Mouse (Mus musculus) stomach, embryonic 14.5 days (tissue): ENCODE measurements around the gene Kmt2d. TPM values are rescaled to one million over a fixed set of nuclear protein-coding genes. Genes with fewer than 3 reads are reported as not detected.

ENCODE experiments used
- ATAC-seq: fragments of 200-750 bp; cut with Nextera tagmentation; 2 replicates; pipeline ENCODE4 v1.8.0; 2017; ENCODE audit warnings: low read depth, moderate TSS enrichment; ENCODE audit not compliant: insufficient number of reproducible peaks, insufficient read depth, low FRiP score
- H3K27ac ChIP-seq: fragments of 300-500 bp; sonication (generic); 2 replicates; pipeline ENCODE4 v1.5.1; 2014; ENCODE audit warnings: mild to moderate bottlenecking, low read length, moderate library complexity, mixed read lengths
- H3K27me3 ChIP-seq: fragments of 300-500 bp; sonication (generic); 2 replicates; pipeline ENCODE4 v1.6.1; 2014; ENCODE audit warnings: low read length, control low read depth, mixed read lengths; ENCODE audit not compliant: control insufficient read depth, insufficient read depth
- H3K36me3 ChIP-seq: fragments of 300-500 bp; sonication (generic); 2 replicates; pipeline ENCODE4 v1.6.1; 2014; ENCODE audit warnings: mild to moderate bottlenecking, control low read depth, low read length, moderate library complexity, mixed read lengths; ENCODE audit not compliant: control insufficient read depth, insufficient read depth
- H3K4me1 ChIP-seq: fragments of 300-500 bp; sonication (generic); 2 replicates; pipeline ENCODE4 v1.6.1; 2014; ENCODE audit warnings: low read length, control low read depth, mixed read lengths; ENCODE audit not compliant: control insufficient read depth, insufficient read depth
- H3K4me2 ChIP-seq: fragments of 300-500 bp; sonication (generic); replicated peaks from 2 replicates; pipeline ENCODE4 v1.6.1; 2014; ENCODE audit warnings: low read depth, low read length, control low read depth
- H3K4me3 ChIP-seq: fragments of 300-500 bp; sonication (generic); 2 replicates; pipeline ENCODE4 v1.5.1; 2014; ENCODE audit warnings: low read depth, low read length, control low read depth
- H3K9ac ChIP-seq: fragments of 300-500 bp; sonication (generic); replicated peaks from 2 replicates; pipeline ENCODE4 v1.6.1; 2014; ENCODE audit warnings: low read depth, mild to moderate bottlenecking, control low read depth, low read length, moderate library complexity, mixed read lengths
- H3K9me3 ChIP-seq: fragments of 300-500 bp; sonication (generic); 2 replicates; pipeline ENCODE4 v1.6.1; 2016; ENCODE audit warnings: low read depth, low read length, control low read depth; ENCODE audit not compliant: control insufficient read depth
- WGBS: fragments of 180-500 bp; shearing (Covaris S2); extraction: QIAGEN DNeasy Blood & Tissue Kit; methylation state at CpG from one replicate; pipeline ENCODE4 v1.1.7; 2014; 5-methylcytosine and 5-hydroxymethylcytosine counted together
- polyA plus RNA-seq: library from polyadenylated mRNA; unstranded; fragments of >200 nt; fragmentation: Nextera tagmentation; extraction: Ambion mirVana; gene quantifications from 2 replicates; pipeline ENCODE4 v1.2.1, GENCODE M21; 2014

Gene Kmt2d
- polyA plus RNA-seq, 1 experiment from 2014 or later = 21.4 TPM

GRCm38 (mm10) chr15:98796803-98797595 is 74.0 kb downstream of the Kmt2d start:
- H3K9me3 ChIP-seq = no peaks in the 10 kb centered on the region
- WGBS = 5% methylated on average over 13 of the region's 13 CpGs
- peaks cover 70% of the 10 kb centered on the region for H3K27me3 ChIP-seq

DNA sequence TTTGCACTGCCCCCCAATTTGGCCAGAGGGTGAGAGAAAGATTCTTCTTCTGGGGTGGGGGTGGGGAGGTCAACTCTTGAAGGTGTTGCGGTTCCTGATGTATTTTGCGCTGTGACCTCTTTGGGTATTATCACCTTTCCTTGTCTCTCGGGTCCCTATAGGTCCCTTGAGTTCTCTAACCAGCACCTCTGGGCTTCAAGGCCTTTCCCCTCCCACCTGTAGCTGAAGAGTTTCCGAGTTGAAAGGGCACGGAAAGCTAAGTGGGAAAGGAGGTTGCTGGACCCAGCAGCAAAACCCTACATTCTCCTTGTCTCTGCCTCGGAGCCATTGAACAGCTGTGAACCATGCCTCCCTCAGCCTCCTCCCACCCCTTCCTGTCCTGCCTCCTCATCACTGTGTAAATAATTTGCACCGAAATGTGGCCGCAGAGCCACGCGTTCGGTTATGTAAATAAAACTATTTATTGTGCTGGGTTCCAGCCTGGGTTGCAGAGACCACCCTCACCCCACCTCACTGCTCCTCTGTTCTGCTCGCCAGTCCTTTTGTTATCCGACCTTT is 77.8 kb downstream of the Kmt2d start:
- Histone ChIP-seq H3K4me3 (peak overlapping the region; percentile 17; the same call in 1 of the 2 replicates), H3K36me3 (no peaks in the 10 kb centered on the region), H3K27me3 (peaks cover 88% of the 10 kb centered on the region), H3K27ac (no peak overlapping the region), H3K9ac (no peak overlapping the region), H3K4me2 (no peak overlapping the region), H3K4me1 (peaks cover 14% of the 10 kb centered on the region; the same call in 1 of the 2 replicates), H3K9me3 (no peaks in the 10 kb centered on the region)
- ATAC-seq = no peak
- WGBS = 2% methylated on average over 13 of the region's 13 CpGs

More at GRCm38 (mm10) chr15:98796803-98797595, 74.0 kb downstream of the Kmt2d start:
- no peak overlapping the region for H3K9ac ChIP-seq
- H3K36me3 ChIP-seq = no peaks in the 10 kb centered on the region
- peak; percentile 43; the same call in 1 of the 2 replicates for ATAC-seq
- no peak overlapping the region for H3K4me2 ChIP-seq
- H3K4me3 ChIP-seq = no peak overlapping the region
- H3K27ac ChIP-seq = no peak overlapping the region
- H3K4me1 ChIP-seq = peaks cover 12% of the 10 kb centered on the region; the same call in 1 of the 2 replicates

DNA sequence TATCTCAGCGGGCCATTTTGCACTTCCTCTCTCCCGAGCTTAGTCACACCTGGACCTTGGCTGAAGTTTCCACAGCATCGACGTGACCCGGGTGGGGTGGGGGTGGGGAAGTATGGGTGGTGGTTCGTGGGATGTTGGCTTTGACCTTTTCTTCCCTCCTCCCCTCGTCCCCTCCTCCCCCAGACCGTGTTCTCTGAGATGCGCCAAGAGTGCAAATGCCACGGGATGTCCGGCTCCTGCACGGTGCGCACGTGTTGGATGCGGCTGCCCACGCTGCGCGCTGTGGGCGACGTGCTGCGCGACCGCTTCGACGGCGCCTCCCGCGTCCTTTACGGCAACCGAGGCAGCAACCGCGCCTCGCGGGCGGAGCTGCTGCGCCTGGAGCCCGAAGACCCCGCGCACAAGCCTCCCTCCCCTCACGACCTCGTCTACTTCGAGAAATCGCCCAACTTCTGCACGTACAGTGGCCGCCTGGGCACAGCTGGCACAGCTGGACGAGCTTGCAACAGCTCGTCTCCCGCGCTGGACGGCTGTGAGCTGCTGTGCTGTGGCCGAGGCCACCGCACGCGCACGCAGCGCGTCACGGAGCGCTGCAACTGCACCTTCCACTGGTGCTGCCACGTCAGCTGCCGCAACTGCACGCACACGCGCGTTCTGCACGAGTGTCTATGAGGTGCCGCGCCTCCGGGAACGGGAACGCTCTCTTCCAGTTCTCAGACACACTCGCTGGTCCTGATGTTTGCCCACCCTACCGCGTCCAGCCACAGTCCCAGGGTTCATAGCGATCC is 78.6 kb downstream of the Kmt2d start:
- H3K4me3 ChIP-seq = peak overlapping the region; percentile 17; the same call in 1 of the 2 replicates
- H3K27ac ChIP-seq = no peak overlapping the region
- under 1% methylated on average over 75 of the region's 75 CpGs for WGBS
- peaks cover 86% of the 10 kb centered on the region for H3K27me3 ChIP-seq
- H3K36me3 ChIP-seq = no peaks in the 10 kb centered on the region
- H3K9me3 ChIP-seq = no peaks in the 10 kb centered on the region
- ATAC-seq = no peak
- H3K9ac ChIP-seq = no peak overlapping the region
- H3K4me2 ChIP-seq = peak overlapping the region; percentile 35; the same call in 1 of the 2 replicates
- H3K4me1 ChIP-seq = peaks cover 11% of the 10 kb centered on the region; the same call in 1 of the 2 replicates

DNA sequence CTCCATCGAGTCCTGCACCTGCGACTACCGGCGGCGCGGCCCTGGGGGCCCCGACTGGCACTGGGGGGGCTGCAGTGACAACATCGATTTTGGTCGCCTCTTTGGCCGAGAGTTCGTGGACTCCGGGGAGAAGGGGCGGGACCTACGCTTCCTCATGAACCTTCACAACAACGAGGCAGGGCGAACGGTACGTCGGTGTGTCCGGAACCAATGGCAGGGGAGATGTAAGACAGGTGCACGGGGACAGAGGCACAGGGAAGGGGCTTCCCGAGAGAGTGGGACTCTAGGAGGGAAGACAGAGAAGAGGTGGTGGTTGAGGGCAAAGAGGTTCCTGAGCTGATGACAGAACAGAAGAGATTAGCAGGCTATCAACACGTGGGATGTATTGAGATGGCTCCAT is 79.2 kb downstream of the Kmt2d start:
- no peak overlapping the region for H3K27ac ChIP-seq
- peaks cover 82% of the 10 kb centered on the region for H3K27me3 ChIP-seq
- no peak overlapping the region for H3K9ac ChIP-seq
- H3K4me1 ChIP-seq = peaks cover 11% of the 10 kb centered on the region; the same call in 1 of the 2 replicates
- no peaks in the 10 kb centered on the region for H3K9me3 ChIP-seq
- no peak overlapping the region for H3K4me3 ChIP-seq
- ATAC-seq = no peak
- no peak overlapping the region for H3K4me2 ChIP-seq
- 2% methylated on average over 23 of the region's 23 CpGs for WGBS
- no peaks in the 10 kb centered on the region for H3K36me3 ChIP-seq

DNA sequence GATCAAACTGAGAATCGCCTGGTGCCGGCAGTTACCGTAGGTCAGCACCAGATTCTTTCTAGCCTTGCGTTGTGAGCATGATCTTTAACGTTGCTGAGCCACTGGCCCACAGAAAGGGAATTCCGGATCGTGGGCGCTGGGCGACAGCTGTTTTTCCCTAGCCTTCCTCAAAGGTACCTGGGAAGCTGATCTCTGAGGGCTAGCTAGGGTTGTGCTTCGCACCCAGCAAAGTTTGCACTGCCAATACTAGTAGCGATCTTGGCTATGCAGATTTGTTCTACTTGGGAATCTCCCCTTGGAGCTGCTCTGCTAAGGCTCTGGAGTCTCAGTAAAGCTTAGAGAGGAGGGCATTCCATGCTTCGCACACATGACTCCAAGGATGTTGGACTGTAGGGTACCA is 79.8 kb downstream of the Kmt2d start:
- Histone ChIP-seq H3K27ac (no peak overlapping the region), H3K4me1 (peaks cover 11% of the 10 kb centered on the region; the same call in 1 of the 2 replicates), H3K4me3 (peak overlapping the region; percentile 15; the same call in 1 of the 2 replicates), H3K9ac (no peak overlapping the region), H3K4me2 (0 out of 2 replicates have a peak overlapping the region, but pooled peaks have one; percentile 23), H3K27me3 (peaks cover 80% of the 10 kb centered on the region), H3K9me3 (no peaks in the 10 kb centered on the region), H3K36me3 (no peaks in the 10 kb centered on the region)
- WGBS = 3% methylated on average over 12 of the region's 12 CpGs
- no peak for ATAC-seq

DNA sequence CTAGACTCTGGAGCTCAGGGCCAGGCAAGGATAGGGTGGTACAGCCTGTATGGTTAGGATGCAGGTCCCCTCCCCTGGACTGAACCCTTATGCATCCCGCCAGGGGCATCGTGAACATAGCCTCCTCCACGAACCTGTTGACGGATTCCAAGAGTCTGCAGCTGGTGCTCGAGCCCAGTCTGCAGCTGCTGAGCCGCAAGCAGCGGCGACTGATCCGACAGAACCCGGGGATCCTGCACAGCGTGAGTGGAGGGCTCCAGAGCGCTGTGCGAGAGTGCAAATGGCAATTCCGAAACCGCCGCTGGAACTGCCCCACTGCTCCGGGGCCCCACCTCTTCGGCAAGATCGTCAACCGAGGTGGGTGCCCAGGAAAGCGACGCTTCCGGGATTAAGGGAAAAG is 80.2 kb downstream of the Kmt2d start:
- Histone ChIP-seq H3K27me3 (peaks cover 77% of the 10 kb centered on the region), H3K36me3 (no peaks in the 10 kb centered on the region), H3K27ac (no peak overlapping the region), H3K4me3 (peak overlapping the region; percentile 15), H3K4me2 (peak overlapping the region; percentile 23; the same call in 1 of the 2 replicates), H3K9ac (no peak overlapping the region), H3K4me1 (peaks cover 11% of the 10 kb centered on the region; the same call in 1 of the 2 replicates), H3K9me3 (0 out of 2 replicates have a peak, but pooled peaks cover 1% of the 10 kb centered on the region)
- WGBS = under 1% methylated on average over 23 of the region's 23 CpGs
- ATAC-seq = no peak

GRCm38 (mm10) chr15:98789661-98790535 is 81.1 kb downstream of the Kmt2d start, which contains the start of gene Wnt1:
TSS of gene Wnt1 (plus strand) at chr15:98789857.
- 2% methylated on average over 51 of the region's 51 CpGs for WGBS
- Histone ChIP-seq H3K4me1 (peaks cover 11% of the 10 kb centered on the region; the same call in 1 of the 2 replicates), H3K4me2 (peak within 1 kb of the TSS; percentile 23; the same call in 1 of the 2 replicates), H3K27ac (no peak within 1 kb of the TSS), H3K36me3 (no peaks in the 10 kb centered on the region), H3K27me3 (peaks cover 68% of the 10 kb centered on the region), H3K9me3 (0 out of 2 replicates have a peak, but pooled peaks cover 3% of the 10 kb centered on the region), H3K4me3 (peak within 1 kb of the TSS; percentile 15), H3K9ac (no peak within 1 kb of the TSS)
- no peak for ATAC-seq
